Mouse (Mus musculus) thymus, postnatal 0 days (tissue): ENCODE data around the gene Pard3. TPM values are rescaled to one million over a fixed set of nuclear protein-coding genes. Genes with fewer than 3 reads are reported as not detected.

Experiments used
- DNase-seq: peaks from one replicate; pipeline ENCODE4 v3.0.0-alpha.2; 2015; ENCODE audit warnings: low spot score
- polyA plus RNA-seq: library from polyadenylated mRNA; unstranded; fragments of >200 nt; fragmentation: Nextera tagmentation; extraction: Ambion mirVana; gene quantifications from 2 replicates; pipeline ENCODE4 v1.2.1, GENCODE M21; 2015

Gene Pard3
- 4.1 and 4.2 TPM in 2 replicates for polyA plus RNA-seq

DNA sequence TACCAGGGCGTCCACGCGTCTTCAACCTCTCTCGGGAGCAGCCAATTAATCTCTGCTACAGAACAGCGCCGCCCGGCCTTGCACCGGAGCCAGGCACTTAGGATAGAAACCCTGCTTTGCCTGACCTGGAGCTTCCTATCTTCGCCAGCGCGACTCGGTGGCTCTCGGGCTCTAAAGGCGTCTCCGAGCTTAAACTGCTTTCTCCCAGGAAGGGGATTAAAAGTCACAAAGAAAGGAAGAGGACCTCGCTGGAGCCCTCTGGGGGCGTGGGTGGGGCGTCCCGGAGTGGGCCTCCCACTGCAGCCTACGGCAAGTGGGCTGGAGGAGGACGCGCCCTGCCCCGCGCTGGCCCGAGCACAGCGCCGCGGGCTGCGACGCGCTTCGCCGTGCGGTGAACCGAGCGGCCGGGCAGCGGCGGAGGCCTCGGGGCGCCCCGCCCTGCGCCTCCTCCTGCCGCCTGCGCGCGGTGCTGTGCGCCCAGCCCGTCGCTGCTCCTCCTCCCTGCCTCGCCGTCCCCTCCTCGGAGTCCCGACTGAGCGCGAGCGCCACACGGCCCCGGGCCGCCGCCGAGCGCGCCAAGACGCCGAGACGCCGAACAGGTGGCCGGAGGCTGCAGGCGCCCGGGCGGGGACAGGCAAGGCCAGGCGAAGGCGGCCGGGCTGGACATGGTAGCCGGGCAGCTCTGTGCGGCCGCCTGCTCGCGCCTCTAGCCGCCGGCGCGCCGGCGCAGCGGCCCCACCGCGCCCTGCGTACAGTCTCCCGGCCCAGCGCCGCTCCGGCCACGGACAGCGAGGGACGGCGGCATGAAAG, at the start of gene Pard3:
Gene Pard3, plus strand, starts transcription at position 343 of the 810 bp plus-strand sequence.
- no peak for DNase-seq

DNA sequence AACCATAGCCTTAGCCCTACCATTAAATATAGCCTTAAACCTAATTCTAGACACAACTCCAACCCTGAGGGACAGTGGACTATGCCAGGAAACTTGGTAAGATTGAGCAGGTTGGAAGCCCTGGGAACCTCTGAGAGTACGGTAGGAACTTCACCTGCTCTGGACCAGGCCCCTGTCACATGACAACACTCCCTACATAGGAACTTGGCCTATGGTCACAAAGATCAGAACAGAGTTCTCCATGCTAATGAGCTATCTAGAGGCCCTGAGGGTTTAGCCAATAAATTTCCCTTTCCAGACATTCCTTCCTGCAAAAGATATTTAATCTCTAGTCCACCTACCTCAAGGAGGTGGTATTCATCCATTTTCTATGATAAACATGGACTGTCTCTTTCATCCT, 41.9 kb upstream of the Pard3 start:
- DNase-seq: no peak

DNA sequence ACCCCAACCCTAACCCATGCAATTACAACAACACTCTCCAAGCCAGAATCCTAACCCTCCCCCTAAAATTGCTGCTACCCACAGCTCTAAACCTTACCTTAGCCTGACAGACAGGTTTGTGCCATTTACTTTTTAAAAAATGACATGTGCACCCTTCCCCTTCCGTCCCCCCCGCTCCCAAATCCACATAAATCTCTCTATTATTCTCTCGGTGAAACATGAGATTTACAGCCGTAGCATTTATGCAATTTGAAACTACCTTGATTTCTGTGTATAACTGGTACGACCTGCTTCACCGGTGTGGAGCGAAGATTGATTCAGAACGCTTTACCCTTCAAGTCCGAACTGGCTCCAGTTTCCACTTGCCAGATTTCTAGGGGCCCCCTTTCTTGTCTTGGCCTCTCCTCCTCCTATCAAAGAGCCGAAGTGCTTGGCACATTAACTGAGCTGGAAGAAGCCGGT, 38.4 kb upstream of the Pard3 start:
- DNase-seq: no peak

DNA sequence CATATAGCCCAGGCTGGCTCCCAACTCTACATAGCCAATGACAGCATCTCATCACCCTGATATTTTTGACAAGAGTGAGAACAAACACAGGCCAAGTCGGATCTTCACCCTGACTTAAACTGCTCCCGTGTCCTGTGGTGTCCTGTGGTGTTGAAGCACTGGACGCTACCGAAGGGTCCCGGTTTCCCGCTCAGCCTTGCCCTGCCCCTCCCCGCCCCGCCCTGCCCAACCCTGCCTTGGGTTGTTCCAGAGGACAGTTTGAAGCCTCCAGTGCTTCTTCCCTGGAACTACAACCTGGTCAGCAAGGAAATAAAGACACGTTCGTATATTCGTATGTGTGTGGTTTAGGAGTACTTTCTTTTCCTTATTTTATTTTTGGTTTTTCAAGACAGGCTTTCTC, 37.9 kb upstream of the Pard3 start:
- DNase-seq: no peak

DNA sequence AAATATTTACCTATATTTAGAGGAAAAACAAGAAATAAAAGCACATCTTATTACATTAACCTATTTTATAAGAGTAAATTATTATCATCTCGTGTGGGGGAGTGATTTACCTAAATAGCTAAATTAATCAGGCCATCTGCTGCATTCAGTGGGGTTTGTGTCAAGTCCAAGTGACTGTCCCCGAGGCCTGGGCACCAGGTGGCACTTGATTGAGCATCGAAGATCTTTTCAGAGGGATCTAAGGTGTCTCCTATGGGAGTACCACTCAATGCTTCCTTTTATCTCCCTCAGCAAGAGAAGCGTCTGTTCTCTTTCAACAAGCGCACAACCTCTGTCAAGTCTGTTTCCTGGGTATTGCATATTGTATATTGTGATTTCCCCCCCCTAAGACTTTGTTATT, 32.2 kb upstream of the Pard3 start:
- DNase-seq: no peak

DNA sequence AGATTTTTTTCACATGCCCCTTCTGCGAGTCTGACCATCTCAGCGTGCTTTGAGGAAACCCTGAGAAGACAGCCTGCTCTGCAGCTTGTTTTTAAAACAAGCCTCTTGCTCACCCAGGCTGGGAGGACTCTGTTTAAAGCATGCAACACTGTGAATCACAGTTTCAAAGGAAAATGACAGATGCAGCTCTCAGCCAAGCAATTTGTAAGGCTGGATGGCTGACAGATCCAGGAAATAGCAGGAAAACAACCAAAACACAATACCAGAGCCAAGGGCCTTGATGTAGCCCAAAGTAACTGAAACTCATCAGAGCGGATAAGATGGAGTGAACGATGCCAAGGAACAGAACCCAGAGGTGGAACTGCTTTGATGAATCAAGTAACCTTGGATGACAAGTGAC, 24.8 kb upstream of the Pard3 start:
- no peak for DNase-seq

DNA sequence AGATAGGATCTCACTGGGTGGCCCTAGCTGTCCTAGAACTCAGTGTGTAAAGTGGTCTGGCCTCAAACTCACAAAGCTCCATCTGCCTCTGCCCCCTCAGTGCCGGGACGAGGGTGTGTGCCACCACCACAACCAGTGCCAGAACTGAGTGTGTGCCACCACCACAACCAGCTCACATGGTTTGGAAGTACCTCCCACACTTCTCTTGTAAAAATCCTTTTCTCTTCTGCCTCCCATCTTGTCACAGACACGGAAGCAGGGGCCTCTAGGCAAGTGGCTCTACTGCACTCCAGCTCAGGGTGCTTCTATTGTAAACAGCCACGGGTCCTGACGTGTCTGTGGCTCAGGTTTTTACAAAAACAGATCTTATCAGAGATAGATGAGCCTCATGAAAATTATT, 13.7 kb upstream of the Pard3 start:
- no peak for DNase-seq

DNA sequence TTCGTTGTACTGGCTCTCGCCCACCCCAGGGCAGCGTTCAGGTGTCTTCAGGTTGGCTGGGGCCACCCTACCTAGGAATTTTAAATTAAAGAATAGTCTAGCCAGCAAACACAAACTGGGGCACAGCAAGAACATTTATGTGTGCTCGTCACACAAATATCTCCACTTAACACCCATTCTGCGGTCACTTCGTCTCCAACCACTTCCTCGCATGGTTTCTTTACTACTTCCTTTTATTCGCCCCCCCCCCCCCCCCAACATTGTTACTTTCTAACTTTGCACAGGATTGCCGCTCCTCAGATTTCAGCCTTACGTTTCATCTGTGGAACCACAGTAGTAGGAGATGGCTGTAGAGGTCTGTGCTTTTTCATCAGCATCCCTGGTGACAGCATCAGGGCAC, 11.6 kb upstream of the Pard3 start:
- no peak for DNase-seq

DNA sequence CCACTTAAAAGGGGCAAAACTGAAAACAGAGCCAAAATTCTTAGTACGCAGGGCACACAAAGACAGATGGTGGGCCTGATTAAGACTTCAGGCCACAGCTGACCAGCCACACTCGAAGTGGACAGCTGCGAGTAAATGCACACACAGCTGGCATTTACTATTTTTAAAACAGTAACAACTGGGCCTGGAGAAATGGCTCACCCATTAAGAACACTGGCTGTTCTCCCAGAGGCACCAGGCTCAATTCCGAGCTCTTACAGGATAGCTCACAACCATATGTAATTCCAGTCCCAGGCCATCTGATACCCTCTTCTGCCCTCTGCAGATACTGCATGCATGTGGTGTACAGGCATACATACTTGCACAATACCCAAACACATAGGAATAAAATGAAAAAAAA, 8.6 kb upstream of the Pard3 start:
- no peak for DNase-seq

DNA sequence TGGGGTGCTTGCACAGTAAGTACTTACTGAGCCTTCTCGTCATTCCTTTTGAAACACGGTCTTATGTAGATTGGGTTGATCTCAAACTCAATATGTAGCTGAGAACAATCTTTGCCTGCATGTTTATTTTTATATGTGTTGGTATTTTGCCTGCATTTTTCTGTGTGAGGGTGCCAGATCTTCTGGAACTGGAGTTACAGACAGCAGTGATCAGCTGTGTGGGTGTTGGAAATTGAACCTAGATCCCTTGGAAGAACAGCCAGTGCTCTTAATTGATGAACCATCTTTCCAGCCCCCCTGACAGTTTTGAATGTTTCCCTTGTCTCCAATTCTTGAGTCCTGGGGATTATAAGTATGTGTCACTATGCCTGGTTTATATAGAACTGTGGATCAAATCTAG, 4.9 kb upstream of the Pard3 start:
- no peak for DNase-seq

DNA sequence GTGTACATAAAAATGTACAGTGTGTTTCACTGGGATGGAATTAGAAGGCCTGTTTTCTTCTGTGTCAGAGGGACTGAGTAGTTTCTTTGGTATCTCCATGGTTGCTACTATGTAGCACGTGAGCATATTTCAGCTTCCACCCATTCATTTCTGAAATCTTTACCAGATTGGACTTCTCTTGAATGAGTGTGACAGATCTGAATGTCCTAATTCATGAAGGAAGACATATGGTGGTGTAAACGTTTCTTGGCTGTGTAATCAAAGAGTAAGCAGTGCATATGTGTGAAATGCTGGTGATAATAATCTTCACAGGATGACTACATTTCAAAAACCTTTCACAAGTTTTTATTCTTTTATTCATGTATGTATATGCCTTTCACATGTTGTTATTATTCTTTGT, 3.9 kb upstream of the Pard3 start:
- DNase-seq: no peak

DNA sequence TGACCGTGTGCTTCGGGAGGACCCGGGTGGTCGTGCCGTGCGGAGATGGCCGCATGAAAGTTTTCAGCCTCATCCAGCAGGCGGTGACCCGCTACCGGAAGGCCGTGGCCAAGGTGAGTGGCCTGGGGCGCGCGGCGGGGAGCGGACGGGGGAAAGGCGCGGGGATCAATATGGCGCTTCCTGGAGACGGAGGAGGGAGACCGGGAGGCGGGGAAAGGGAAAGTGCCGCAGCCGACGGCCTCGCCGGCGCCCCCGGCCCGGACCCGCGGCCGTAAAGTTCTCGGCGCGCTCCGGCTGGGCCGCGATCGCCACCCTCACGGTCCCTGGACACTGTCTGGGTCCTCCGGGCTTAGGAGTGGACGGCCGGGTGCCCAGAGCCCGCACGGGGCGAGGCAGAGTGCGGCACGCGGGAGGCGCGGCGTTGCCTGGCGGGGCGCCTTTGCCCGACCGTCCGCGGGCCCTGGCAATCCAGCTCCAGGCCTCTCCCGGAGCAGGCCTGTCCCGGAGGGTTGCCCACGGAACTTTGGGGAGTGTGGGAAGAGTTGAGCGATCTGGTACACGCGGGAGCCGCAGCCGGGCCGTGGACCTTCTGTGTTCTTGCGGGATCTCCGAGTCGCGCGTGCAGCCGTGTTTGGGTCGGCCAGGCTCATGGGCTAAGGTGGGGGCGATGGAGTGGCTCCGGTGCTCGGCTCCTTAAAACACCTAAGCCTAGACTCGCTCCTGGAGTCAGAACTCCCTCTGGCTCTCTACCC, 844 bp downstream of the Pard3 start:
- DNase-seq: no peak

DNA sequence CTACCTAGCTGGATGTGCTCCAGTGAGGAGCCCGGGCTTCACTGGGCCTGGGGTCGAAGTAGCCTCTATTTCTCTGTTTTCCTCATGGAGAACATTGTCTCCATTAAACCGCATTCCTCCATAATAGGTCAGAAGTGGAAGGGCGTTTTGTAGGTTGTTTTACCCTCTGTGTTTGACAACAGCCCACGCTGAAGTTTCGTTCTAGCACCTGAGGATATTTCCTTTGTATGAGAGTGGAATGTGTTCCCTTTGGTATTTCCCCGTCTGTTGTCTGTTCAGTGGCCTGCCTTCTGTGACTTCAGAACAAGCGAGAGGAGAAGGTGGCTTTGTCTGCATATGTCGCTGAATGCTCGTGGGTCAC, 1.4 kb downstream of the Pard3 start:
- no peak for DNase-seq

DNA sequence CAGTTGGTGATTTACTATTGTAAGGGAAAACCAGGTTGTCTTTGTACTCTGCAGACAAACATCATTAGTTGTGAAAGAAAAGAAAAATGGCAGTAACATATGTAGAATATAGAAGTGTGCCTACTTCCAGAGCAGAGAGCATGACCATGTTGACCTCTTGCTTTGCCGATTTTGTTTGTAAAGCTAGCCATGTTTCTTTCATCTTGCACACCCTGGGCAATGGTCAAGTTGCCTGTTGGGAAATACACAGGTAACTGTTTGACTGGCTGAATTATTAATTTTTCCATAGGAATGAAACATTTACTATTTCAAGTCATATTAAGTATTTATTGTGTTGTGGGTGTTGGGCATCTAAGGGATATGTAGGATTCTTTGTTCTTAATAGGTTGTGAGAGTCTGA, 2.1 kb downstream of the Pard3 start:
- DNase-seq: no peak

DNA sequence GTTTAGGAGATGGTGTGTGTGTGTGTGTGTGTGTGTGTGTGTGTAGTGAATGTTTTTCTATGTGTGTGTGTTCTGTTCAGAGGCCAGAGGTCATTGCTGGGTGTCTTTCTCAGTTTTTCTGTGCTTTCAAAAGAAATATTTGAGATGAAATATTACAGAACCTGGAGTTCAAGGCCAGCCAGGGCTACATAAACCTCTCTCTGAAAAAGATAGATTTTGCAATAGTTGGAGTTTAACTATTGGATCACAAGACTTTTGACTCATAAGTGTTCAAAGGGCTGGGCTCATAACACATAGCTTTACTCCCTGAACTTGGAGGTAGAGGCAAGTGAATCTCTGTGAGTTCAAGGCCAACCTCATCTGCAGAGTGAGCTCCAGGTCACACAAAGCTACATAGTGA, 2.8 kb downstream of the Pard3 start:
- no peak for DNase-seq

DNA sequence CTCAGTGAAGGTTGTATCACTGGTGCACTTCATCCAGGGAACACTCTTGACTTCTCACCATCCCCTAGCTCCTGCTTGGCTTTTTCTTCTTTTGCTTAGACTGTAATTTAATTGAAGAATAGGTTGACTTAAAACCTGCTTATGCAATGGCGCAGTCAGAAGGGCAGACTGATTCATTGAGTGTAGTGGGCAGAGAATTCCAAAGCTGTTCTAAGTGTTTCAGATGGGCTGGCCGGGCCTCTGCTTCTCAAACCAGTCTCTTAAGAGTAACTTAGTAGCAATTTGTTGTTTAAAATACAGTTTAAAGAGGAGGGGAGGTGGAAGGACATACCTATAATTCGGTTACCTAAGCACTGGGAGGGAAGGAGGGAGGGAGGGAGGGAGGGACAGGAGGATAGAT, 5.0 kb downstream of the Pard3 start:
- no peak for DNase-seq

DNA sequence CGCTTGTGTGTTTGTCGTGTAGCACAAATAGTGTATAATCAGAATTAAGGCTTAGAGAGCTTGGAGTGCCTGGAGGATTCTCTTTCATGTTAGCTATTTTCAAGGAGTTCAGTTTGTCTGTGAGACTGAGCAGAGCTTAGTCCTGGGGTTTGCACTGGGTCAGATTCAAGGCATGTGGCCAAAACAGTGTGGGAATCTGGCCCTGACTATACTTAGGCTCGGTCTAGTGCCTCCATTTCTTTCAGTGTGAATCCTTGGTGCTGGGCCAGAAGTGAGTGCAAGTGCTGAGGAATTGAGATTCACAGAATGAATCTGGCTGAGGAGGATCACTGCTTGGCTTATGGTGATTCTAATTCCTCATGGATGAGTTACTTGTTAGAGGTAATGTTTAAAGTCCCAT, 6.5 kb downstream of the Pard3 start:
- no peak for DNase-seq

DNA sequence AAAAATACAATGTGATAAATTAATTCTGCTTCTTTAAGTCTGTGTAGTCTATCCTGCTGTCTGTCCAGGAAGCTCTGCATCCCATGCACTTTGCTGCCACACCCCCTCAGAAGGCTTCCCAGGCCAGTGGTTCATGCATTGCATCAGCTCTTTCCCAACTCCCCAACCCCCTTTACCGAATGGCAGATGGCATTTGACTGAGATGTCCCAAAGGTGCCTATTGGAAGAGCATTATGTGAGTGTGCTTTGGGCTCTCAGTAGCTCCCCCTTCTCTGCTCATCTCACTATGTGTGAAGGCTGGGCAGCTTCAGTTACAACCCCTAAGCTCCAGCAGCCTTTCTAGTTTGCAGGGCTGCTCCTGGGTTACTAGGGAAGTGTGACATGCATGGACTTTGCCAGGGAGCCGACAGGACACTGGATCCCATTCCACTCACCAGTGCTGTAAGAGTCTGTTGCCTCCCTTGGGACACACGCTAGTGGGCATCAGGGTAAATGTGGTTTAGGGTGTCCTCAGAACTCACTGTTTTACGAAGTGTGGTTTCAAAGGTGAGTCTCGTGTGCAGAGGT, 9.4 kb downstream of the Pard3 start:
- DNase-seq: no peak

DNA sequence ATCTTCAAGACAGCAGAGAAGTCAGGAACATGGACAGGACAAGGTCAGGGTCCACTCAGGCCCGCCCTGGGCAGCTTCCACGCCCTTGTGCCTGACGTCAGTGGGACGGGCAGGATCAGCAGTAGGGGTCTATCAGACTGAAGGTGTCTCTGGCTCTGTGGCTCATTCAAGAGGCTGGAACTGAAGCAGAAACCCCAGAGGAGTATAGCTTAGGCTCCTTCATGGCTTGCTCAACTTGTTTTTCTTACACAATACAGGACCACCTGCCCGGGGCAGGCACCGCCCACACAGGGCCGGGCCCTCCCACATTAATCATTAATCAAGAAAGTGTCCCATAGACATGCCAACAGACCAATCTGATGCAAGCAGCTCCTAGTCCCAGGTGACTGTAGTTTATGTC, 12.8 kb downstream of the Pard3 start:
- DNase-seq: no peak

DNA sequence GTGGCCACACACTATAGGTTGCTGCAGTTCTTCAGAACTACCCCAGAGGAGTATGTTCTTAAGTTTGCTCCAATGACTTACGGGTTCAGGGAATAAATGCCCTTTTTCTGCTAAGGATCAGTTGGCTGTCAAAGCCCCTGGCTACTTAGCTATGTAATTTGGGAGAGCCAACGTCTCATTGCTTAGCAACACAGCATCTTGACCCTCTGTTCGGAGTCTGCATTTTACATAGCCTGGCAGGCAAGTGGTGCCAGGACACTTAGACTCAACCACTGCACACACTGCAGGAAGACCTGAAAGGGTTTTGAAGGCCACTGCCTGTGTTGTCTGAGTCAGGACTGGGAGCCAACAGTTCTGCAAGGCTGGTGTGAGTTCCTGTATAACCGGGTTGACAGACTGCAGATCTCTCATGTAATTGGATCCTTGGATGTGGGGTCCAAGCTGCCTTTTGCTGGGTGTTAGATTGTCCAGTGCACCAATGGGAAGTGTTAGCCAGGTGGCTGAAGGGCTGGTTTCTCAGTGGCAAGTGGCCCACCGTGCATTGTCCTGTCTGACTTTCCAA, 15.6 kb downstream of the Pard3 start:
- no peak for DNase-seq

DNA sequence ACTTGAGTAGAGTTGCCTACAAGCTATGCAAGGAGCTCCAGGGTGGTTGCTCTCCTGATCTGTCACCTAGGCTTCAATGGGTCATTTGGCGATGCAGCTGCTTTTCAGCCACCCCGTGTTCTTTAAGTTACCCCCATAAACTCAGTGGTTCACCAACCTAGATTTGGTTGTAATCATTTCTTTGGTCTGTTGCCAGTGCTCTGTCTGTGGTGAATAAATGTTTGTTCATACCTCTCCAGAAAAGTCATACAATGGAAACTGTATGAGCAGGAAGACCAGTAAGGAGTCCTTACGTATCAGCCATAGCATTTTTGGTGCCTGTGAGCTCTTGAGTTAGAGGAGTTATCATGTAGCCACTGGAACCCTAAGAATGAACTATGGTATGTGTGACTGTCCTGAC, 17.6 kb downstream of the Pard3 start:
- DNase-seq: no peak

DNA sequence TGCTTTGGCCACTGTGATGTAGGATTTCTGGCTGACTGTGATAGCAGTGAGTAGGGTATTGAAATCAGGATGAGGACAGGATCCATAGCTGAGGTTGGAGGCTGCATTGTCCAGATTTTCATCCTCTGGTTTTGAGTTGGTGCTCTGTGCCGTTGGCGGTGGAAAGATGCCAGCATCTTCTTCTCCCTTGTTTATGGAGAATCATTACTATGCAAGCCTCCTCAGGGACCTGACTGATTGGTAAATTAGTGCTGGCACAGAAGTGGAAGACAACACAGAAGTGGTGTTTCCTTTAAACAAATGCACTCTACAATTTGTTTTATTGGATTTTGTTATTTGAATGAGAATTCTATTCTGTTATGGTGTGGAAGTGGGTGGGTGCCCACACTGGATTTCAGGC, 18.8 kb downstream of the Pard3 start:
- DNase-seq: no peak
